In genomic region chr14:120626223-120626935, GRCm38 (mm10) we compare ENCODE assay signal across 8 mouse cellular contexts.
A peak's percentile ranks its signal among the peaks of the same experiment; 100 is the strongest.
DNase-seq lines count a peak whose midpoint lies in the region; ATAC-seq and TF ChIP-seq lines count a peak whose summit lies in the region.

No protein-coding gene starts in this region.

- WGBS in hindbrain, postnatal 0 days = 45% methylated on average over 9 of the region's 9 CpGs

- no peak overlapping the region for H3K9ac ChIP-seq in hindbrain, postnatal 0 days (replicated peaks; ENCODE audit: low read length)

- TF ChIP-seq CTCF in hindbrain, postnatal 0 days (IDR thresholded peaks at IDR 0.05; ENCODE audit: low read depth) = no peak

- H3K27me3 ChIP-seq in hindbrain, postnatal 0 days (ENCODE audit: insufficient read depth, low read length) = no peaks in the 10 kb centered on the region

- H3K9me3 ChIP-seq in hindbrain, postnatal 0 days (ENCODE audit: low read length) = no peaks in the 10 kb centered on the region

- H3K4me1 ChIP-seq in hindbrain, postnatal 0 days (ENCODE audit: insufficient read depth, low read length) = no peaks in the 10 kb centered on the region

- peak; percentile 36 for DNase-seq in layer of hippocampus, adult 11-12 months (ENCODE audit: low spot score)
- no peak for DNase-seq in layer of hippocampus, adult 9-10 months (ENCODE audit: low spot score)
- DNase-seq in hindbrain, postnatal 0 days (ENCODE audit: low spot score) = peak; percentile 75
- DNase-seq in left cerebral cortex, postnatal 14 days (ENCODE audit: low spot score in 2 of 2) = peak; percentile 31 to 43
- DNase-seq in right cerebral cortex, postnatal 14 days = peak; percentile 24
- no peak for DNase-seq in ovary, postnatal 36 days (ENCODE audit: low spot score)
- DNase-seq in adrenal gland, adult (ENCODE audit: inconsistent age in 2 of 2, low spot score in 1 of 2) = no peak
- no peak for DNase-seq in cerebellum, postnatal 36 days

- no peak overlapping the region for H3K4me3 ChIP-seq in hindbrain, postnatal 0 days (ENCODE audit: low read length)

- peak; percentile 78 for ATAC-seq in hindbrain, postnatal 0 days

- peak overlapping the region; percentile 66 for H3K27ac ChIP-seq in hindbrain, postnatal 0 days

- no peak overlapping the region for H3K4me2 ChIP-seq in hindbrain, postnatal 0 days (ENCODE audit: low read depth, low read length)

- no peaks in the 10 kb centered on the region for H3K36me3 ChIP-seq in hindbrain, postnatal 0 days (ENCODE audit: insufficient read depth, low read length)

- intact Hi-C loops in left cerebral cortex, postnatal 14 days (cut with DNase I) = no loop called here

Comparison
In these comparisons a context has a peak if more than half of its experiments do, and no peak if none do; other contexts are left out.
1. DNase-seq: peak in layer of hippocampus, adult 11-12 months (single experiment), hindbrain, postnatal 0 days (single experiment), left cerebral cortex, postnatal 14 days (2 of 2) and right cerebral cortex, postnatal 14 days (single experiment); none in layer of hippocampus, adult 9-10 months (single experiment), ovary, postnatal 36 days (single experiment), adrenal gland, adult (0 of 2) and cerebellum, postnatal 36 days (0 of 2).